Mouse (Mus musculus) forebrain, embryonic 13.5 days (tissue): ENCODE results near the gene Gm21992. TPM values are rescaled to one million over a fixed set of nuclear protein-coding genes. Genes with fewer than 3 reads are reported as not detected.
"Not testable (repeated sequence)": the region's sequence is repeated elsewhere in the genome, so short reads cannot be mapped to it uniquely, and the experiment has no call there.

ENCODE experiments used
- ATAC-seq: fragments of 200-750 bp; cut with Nextera tagmentation; 2 replicates; pipeline ENCODE4 v1.8.0; 2017
- H3K27ac ChIP-seq: fragments of 300-500 bp; sonication (generic); 2 replicates; pipeline ENCODE4 v1.5.1; 2015; ENCODE audit warnings: inconsistent platforms, mild to moderate bottlenecking, moderate library complexity
- H3K27me3 ChIP-seq: fragments of 300-500 bp; sonication (generic); 2 replicates; pipeline ENCODE4 v1.6.1; 2015; ENCODE audit warnings: mild to moderate bottlenecking, inconsistent platforms
- H3K36me3 ChIP-seq: fragments of 300-500 bp; sonication (generic); 2 replicates; pipeline ENCODE4 v1.6.1; 2015; ENCODE audit warnings: mild to moderate bottlenecking, inconsistent platforms; ENCODE audit not compliant: poor library complexity, severe bottlenecking
- H3K4me1 ChIP-seq: fragments of 300-500 bp; sonication (generic); 2 replicates; pipeline ENCODE4 v1.6.1; 2015; ENCODE audit warnings: inconsistent platforms
- H3K4me2 ChIP-seq: fragments of 300-500 bp; sonication (generic); 2 replicates; pipeline ENCODE4 v1.6.1; 2015; ENCODE audit warnings: inconsistent platforms, mild to moderate bottlenecking, moderate library complexity
- H3K4me3 ChIP-seq: fragments of 300-500 bp; sonication (generic); 2 replicates; pipeline ENCODE4 v1.5.1; 2015; ENCODE audit warnings: mild to moderate bottlenecking, inconsistent platforms
- H3K9ac ChIP-seq: fragments of 300-500 bp; sonication (generic); 2 replicates; pipeline ENCODE4 v1.6.1; 2015; ENCODE audit warnings: mild to moderate bottlenecking, inconsistent platforms
- H3K9me3 ChIP-seq: fragments of 300-500 bp; sonication (generic); replicated peaks from 2 replicates; pipeline ENCODE4 v1.6.1; 2016; ENCODE audit warnings: inconsistent platforms
- WGBS: fragments of 180-500 bp; shearing (Covaris S2); methylation state at CpG from one replicate; pipeline ENCODE4 v1.1.7; 2015; 5-methylcytosine and 5-hydroxymethylcytosine counted together
- polyA plus RNA-seq: library from polyadenylated mRNA; unstranded; fragments of >200 nt; fragmentation: Nextera tagmentation; extraction: Ambion mirVana; gene quantifications from 2 replicates; pipeline ENCODE4 v1.2.1, GENCODE M21; 2015

The Gm21992 gene
- polyA plus RNA-seq, 1 experiment from 2014 or later: 43.0 TPM

GRCm38 (mm10) chr19:4839149-4839548, 27.7 kb upstream of the Gm21992 start, which contains the start of the genes Ccs and Ccdc87:
Ccs (minus strand) TSS chr19:4839332.
Ccdc87 (plus strand) TSS chr19:4839366.
- peak within 1 kb of the TSS; percentile 97 for H3K4me2 ChIP-seq
- peaks cover 18% of the 10 kb centered on the region for H3K4me1 ChIP-seq
- peaks cover 3% of the 10 kb centered on the region; the same call in 1 of the 2 replicates for H3K36me3 ChIP-seq
- H3K27me3 ChIP-seq: peaks cover 35% of the 10 kb centered on the region
- peak within 1 kb of the TSS; percentile 69 for H3K9ac ChIP-seq
- ATAC-seq: peak; percentile 99
- no peak within 1 kb of the TSS for H3K27ac ChIP-seq
- no peaks in the 10 kb centered on the region for H3K9me3 ChIP-seq
- peak within 1 kb of the TSS; percentile 64 for H3K4me3 ChIP-seq
- WGBS: under 1% methylated on average over 25 of the region's 25 CpGs

- H3K27me3 ChIP-seq: peaks cover 35% of the 10 kb centered on the region
- peaks cover 3% of the 10 kb centered on the region; the same call in 1 of the 2 replicates for H3K36me3 ChIP-seq
- H3K4me2 ChIP-seq: peak overlapping the region; percentile 97
- H3K4me3 ChIP-seq: peak overlapping the region; percentile 64
- 0 out of 2 replicates have a peak, but pooled peaks have one; percentile 11 for ATAC-seq
- H3K27ac ChIP-seq: no peak overlapping the region
- peak overlapping the region; percentile 69 for H3K9ac ChIP-seq
- no peaks in the 10 kb centered on the region for H3K9me3 ChIP-seq
- 36% methylated on average over 10 of the region's 10 CpGs for WGBS
- H3K4me1 ChIP-seq: peaks cover 18% of the 10 kb centered on the region
These were observed 27.2 kb upstream of the Gm21992 start for GRCm38 (mm10) chr19:4838526-4839140.

DNA sequence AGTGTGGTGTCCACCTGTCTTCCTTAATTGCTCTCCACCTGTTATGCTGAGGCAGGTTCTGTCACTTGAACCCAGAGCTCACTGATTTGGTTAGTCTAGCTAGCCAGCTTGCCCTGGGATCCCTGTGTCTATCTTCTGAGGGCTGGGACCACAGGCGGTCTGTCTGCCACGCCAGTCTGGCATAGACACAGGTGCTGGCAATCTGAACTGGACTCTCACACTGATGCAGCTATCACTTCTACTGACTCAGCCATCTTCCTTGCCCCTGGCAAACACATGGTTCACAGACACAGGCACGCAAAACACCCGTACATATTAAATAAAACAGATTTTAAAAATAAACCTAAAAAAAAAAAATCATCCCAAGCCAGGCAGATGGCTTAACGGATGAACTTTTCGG, 25.6 kb upstream of the Gm21992 start:
- Histone ChIP-seq H3K4me3 (no peak overlapping the region), H3K36me3 (peaks cover 10% of the 10 kb centered on the region; the same call in 1 of the 2 replicates), H3K4me1 (peaks cover 23% of the 10 kb centered on the region), H3K27me3 (peaks cover 26% of the 10 kb centered on the region), H3K4me2 (no peak overlapping the region), H3K27ac (no peak overlapping the region), H3K9me3 (no peaks in the 10 kb centered on the region), H3K9ac (no peak overlapping the region)
- ATAC-seq: no peak
- WGBS: 92% methylated on average over 6 of the region's 6 CpGs

DNA sequence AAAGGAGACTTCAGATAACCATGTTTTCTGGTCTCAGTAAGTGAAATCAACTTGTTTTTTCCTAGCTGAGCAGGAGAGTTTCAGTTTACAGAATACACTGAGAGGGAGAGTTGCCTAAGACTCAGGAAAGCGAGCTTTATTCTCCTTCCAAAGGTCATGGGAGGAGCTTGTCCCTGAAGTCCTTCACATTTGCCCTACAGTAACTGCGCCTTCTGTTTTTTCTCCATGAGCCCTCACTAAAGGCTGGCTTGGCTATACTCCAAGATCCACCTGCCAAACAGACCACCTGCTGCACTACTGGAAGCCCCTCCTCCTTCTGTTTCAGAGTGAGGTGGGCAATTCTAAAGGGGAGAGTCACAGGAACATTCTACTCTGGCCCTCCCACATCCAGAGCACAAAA, 24.7 kb upstream of the Gm21992 start:
- Histone ChIP-seq H3K36me3 (peaks cover 13% of the 10 kb centered on the region; the same call in 1 of the 2 replicates), H3K9ac (no peak overlapping the region), H3K4me2 (no peak overlapping the region), H3K9me3 (no peaks in the 10 kb centered on the region), H3K4me1 (peaks cover 23% of the 10 kb centered on the region), H3K4me3 (no peak overlapping the region), H3K27ac (no peak overlapping the region), H3K27me3 (peaks cover 17% of the 10 kb centered on the region)
- 72% methylated on average over 2 of the region's 2 CpGs for whole genome bisulfite sequencing
- no peak for ATAC-seq

DNA sequence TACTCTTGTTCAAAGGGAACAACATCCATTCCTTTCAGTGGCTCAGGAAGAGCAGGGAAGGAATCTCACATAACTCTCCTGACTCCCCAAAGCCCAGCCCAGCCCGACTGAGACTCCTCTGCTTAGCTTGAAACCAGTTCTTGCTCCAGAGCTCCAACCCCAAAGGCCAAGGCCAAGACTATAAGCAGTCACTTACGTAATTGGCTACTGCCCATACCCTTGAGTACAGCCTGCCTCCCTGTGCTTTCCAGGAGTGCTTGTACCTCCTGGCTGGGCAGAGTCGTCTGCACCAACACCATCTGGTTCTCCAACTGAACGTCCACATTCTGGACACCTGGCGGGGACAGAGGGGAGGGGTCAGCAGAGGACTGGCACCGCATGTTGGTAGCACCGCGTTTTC, 22.6 kb upstream of the Gm21992 start:
- WGBS: 87% methylated on average over 8 of the region's 8 CpGs
- no peak overlapping the region for H3K4me3 ChIP-seq
- H3K36me3 ChIP-seq: peaks cover 15% of the 10 kb centered on the region; the same call in 1 of the 2 replicates
- no peak overlapping the region for H3K4me2 ChIP-seq
- no peak overlapping the region for H3K27ac ChIP-seq
- no peaks in the 10 kb centered on the region for H3K9me3 ChIP-seq
- peaks cover 17% of the 10 kb centered on the region for H3K4me1 ChIP-seq
- ATAC-seq: no peak
- no peak overlapping the region for H3K9ac ChIP-seq
- H3K27me3 ChIP-seq: no peaks in the 10 kb centered on the region

DNA sequence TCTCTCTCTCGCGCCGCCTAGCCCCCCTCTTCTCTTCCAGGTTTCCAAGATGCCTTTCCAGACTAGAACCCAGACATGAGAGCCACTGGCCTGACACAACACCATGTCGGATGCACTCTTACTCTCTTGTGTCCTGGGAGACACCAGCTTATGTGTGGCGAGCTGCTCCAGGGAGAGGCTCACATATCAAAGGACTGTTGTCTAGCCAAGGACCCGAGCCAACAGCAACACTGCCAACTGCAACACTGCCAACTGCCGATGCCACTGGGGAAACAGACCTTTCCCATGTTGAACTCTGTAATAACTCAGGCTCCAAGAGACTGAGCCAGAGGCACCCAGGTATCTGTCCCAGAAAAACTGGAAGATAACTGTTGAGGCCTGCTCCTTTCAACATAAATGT, 17.7 kb upstream of the Gm21992 start:
- Histone ChIP-seq H3K9me3 (no peaks in the 10 kb centered on the region), H3K9ac (no peak overlapping the region)
- WGBS: 65% methylated on average over 7 of the region's 7 CpGs

GRCm38 (mm10) chr19:4828444-4829114, 17.2 kb upstream of the Gm21992 start:
- H3K27me3 ChIP-seq: no peaks in the 10 kb centered on the region
- no peak overlapping the region for H3K9ac ChIP-seq
- H3K36me3 ChIP-seq: peaks cover 20% of the 10 kb centered on the region; the same call in 1 of the 2 replicates
- H3K9me3 ChIP-seq: no peaks in the 10 kb centered on the region
- no peak for ATAC-seq
- H3K4me3 ChIP-seq: no peak overlapping the region
- H3K4me2 ChIP-seq: no peak overlapping the region
- 62% methylated on average over 16 of the region's 16 CpGs for WGBS
- peaks cover 5% of the 10 kb centered on the region; the same call in 1 of the 2 replicates for H3K4me1 ChIP-seq
- no peak overlapping the region for H3K27ac ChIP-seq

More for the DNA sequence above, 17.7 kb upstream of the Gm21992 start:
- ATAC-seq: no peak
- no peak overlapping the region; the same call in 1 of the 2 replicates for H3K27ac ChIP-seq
- H3K27me3 ChIP-seq: no peaks in the 10 kb centered on the region
- H3K4me2 ChIP-seq: no peak overlapping the region
- H3K4me1 ChIP-seq: peaks cover 5% of the 10 kb centered on the region; the same call in 1 of the 2 replicates
- H3K36me3 ChIP-seq: peaks cover 20% of the 10 kb centered on the region; the same call in 1 of the 2 replicates
- H3K4me3 ChIP-seq: no peak overlapping the region

DNA sequence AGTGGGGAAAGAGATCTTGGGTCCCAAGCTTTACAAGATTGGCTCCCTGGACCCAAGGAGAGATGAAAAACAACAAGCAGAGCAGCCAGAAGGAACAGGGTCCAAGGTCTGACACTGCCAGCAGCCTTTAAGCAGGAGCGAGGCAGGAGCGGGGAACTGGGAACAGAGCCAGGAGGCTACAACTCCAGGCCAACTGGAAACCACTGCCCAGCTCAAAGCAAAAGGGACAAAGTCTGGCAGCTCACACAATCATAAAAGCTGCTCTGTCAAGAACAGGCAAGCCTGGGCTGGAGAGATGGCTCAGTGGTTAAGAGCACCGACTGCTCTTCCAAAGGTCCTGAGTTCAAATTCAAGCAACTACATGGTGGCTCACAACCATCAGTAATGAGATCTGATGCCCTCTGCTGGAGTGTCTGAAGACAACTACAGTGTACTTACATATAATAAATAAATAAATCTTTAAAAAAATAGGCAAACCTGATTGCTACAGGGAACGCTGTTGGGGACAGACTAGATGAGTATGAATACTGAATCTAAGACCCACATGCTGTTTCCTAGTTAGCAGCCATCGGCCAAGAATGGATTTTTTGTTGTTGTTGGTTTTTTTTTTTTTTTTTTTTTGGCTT, 9.4 kb upstream of the Gm21992 start:
- Histone ChIP-seq H3K4me2 (no peak overlapping the region), H3K4me1 (no peaks in the 10 kb centered on the region), H3K9me3 (no peaks in the 10 kb centered on the region), H3K27me3 (no peaks in the 10 kb centered on the region), H3K4me3 (no peak overlapping the region), H3K27ac (no peak overlapping the region), H3K9ac (no peak overlapping the region), H3K36me3 (peaks cover 7% of the 10 kb centered on the region; the same call in 1 of the 2 replicates)
- ATAC-seq: no peak
- 77% methylated on average over 5 of the region's 5 CpGs for WGBS

DNA sequence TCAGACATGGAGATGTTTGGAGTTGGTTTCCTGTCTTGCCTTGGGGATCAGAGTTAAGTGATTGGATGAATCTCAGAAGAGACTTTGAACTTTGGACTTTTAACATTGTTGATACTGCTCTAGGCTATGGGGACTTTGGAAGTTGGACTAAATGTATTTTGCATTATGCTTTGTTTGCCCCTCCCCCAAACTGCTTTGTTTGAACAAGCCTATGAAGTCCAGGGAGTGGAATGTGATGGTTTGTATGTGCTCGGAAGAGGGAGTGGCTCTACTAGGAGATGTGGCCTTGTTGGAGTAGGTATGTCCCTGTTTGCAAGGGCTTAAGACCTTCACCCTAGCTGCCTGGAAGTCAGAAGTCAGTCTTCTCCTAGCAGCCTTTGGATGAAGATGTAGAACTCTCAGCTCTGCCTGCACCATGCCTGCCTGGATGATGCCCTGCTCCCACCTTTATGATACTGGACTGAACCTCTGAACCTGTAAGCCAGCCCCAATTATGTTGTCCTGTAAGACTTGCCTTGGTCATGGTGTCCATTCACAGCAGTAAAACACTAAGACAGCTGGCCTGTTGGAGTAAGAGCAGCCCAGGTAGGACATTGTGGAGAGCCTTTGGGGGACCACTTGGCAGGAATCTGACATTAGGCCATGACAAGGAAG, 5.9 kb upstream of the Gm21992 start:
- Histone ChIP-seq H3K27ac (no peak overlapping the region), H3K9ac (no peak overlapping the region), H3K9me3 (no peaks in the 10 kb centered on the region), H3K4me3 (no peak overlapping the region), H3K4me2 (no peak overlapping the region), H3K4me1 (peaks cover under 1% of the 10 kb centered on the region; the same call in 1 of the 2 replicates), H3K36me3 (no peaks in the 10 kb centered on the region), H3K27me3 (no peaks in the 10 kb centered on the region; the same call in 1 of the 2 replicates)
- ATAC-seq: no peak
- WGBS: 66% methylated on average over 1 of the region's 1 CpGs

DNA sequence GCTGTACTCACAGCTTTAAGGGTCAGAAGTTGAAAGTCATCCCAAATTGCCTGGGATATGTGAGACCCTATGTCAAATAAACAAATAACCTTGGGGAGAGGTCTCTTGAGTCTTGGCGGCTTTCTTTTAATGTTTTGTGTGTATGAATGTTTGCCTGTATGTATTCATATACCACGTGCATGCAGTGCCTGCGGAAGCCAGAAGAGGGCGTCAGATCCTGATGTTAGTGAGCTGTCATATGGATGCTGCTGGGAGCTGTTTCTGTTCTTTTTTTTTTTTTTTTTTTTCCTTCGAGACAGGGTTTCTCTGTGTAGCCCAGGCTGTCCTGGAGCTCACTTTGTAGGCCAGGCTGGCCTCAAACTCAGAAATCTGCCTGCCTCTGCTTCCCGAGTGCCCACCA, 1.6 kb upstream of the Gm21992 start:
- H3K9me3 ChIP-seq: no peaks in the 10 kb centered on the region
- no peak overlapping the region for H3K4me2 ChIP-seq
- no peaks in the 10 kb centered on the region; the same call in 1 of the 2 replicates for H3K27me3 ChIP-seq
- ATAC-seq: no peak
- H3K4me1 ChIP-seq: peaks cover 27% of the 10 kb centered on the region
- H3K27ac ChIP-seq: no peak overlapping the region
- H3K4me3 ChIP-seq: no peak overlapping the region
- H3K36me3 ChIP-seq: no peaks in the 10 kb centered on the region
- WGBS: 88% methylated on average over 6 of the region's 6 CpGs
- no peak overlapping the region for H3K9ac ChIP-seq

GRCm38 (mm10) chr19:4812334-4812949, 1.0 kb upstream of the Gm21992 start:
- not testable (repeated sequence) for H3K9me3 ChIP-seq, ATAC-seq, H3K27me3 ChIP-seq, H3K36me3 ChIP-seq
- peak overlapping the region; percentile 81 for H3K9ac ChIP-seq
- WGBS: 81% methylated on average over 8 of the region's 8 CpGs
- H3K4me2 ChIP-seq: peak overlapping the region; percentile 65
- peak overlapping the region; percentile 90 for H3K4me3 ChIP-seq
- peaks cover 31% of the 10 kb centered on the region for H3K4me1 ChIP-seq
- peak overlapping the region; percentile 89 for H3K27ac ChIP-seq
